Mouse (Mus musculus) cerebellum, postnatal 36 days (tissue): ENCODE data around the gene Chst15.
A peak's percentile ranks its signal among the peaks of the same experiment; 100 is the strongest.

Experiments used
- DNase-seq, 2 experiments: peaks; one replicate each; pipeline ENCODE4 v3.0.0; 2021 to 2022; ENCODE audit warnings: mixed read lengths in 2 of 2

Gene Chst15

DNA sequence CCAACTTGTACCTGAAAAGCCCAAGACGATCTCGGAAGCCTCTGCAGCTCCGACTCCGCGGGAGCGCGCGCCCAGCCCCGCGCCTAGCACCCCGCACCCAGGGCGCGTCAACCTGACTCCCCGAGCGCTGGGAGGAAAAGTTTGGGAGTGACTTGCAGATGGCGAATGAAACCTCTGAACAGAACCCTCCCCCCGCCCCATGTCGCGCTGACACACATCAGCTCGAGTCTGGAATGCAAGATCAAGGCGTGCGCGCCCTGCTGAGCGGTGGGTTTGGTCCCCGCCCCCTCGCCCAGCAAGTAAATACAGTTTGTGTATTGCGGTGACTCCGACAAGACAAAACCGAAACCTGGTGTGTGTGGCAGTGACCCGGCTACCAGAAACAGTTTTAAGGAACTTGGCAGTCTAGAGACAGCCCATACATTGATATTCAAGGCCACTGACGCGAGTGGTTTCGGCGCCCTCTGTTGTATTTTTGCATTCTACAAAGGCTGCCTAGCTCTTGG, at the start of gene Chst15:
TSS of gene Chst15 (minus strand) at position 193 of the 506 bp plus-strand sequence.
- DNase-seq, result peak; percentile 47 to 59

DNA sequence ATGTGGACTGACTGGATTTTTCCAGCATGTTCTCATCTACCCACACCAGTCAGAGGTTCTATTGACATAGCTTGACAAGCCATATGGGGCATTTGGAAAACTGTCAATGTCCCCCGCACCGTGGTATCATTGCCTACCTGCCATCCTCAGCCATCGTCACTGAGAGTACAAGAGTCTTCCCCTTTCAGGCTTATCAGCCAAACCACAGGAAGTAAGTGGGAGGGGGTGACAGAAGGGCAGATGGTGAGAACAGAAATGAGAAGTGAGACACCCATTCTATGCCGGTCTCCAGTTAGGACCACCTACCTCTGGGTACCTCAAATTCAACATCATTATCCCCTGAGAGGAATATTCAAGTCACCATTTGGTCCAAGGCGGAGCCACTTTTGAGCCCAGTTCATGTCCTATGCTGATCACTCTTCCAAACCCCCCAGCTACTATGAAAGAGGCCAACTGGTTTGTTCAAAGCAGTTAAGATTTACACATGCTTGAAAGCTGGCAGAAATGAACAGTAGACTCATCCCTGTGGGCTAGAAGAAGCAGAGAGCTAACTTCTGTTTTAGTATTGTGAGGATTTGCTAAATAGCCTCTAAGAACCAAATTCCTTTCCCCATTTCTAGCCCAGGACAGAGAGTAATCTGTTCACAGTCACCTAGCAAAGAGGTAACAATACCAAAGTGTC, 48.8 kb upstream of the Chst15 start:
- no peak for DNase-seq

- no peak for DNase-seq
Measured at GRCm38 (mm10) chr7:132365111-132365510, 48.1 kb upstream of the Chst15 start.

DNA sequence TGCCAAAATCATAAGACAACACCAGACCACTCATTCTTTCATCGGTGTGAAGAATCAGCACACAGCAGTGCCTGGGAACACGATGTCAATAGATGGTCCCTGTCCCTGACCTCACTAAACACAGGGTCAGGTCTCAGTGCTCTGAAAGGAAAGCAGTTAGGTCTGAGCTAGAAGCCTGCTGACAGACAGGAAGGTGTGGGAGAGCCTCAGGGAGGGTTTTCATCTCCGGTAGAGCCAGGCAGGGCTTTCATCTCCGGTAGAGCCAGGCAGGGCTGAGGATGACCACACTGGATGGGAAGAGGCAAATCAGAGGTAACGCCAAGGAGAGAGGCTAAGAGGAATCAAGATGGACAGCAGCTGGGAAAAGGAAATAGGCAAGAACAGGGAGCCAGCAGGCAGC, 47.5 kb upstream of the Chst15 start:
- no peak for DNase-seq

- no peak for DNase-seq
Measured at GRCm38 (mm10) chr7:132360336-132360735, 43.3 kb upstream of the Chst15 start.

- DNase-seq, result no peak
Measured at GRCm38 (mm10) chr7:132358709-132359108, 41.7 kb upstream of the Chst15 start.

DNA sequence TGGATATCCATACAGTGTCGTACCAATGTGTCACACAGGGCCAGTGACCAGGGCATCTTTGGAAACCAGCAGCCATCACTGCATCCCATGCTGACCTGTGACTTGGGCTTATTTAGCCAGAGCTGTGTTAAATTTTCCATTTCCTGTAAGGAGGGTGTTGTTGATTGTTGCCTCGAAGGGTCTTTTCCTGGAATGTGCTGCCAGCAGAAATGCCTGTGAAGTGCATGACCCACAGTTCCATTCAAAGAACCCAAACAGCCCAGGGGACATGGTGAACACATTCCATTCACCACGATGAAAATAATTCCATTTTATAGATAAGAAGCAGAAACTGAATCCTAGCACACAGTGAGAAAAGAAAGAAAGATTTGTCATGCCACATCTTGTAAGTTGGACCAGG, 41.2 kb upstream of the Chst15 start:
- no peak for DNase-seq

DNA sequence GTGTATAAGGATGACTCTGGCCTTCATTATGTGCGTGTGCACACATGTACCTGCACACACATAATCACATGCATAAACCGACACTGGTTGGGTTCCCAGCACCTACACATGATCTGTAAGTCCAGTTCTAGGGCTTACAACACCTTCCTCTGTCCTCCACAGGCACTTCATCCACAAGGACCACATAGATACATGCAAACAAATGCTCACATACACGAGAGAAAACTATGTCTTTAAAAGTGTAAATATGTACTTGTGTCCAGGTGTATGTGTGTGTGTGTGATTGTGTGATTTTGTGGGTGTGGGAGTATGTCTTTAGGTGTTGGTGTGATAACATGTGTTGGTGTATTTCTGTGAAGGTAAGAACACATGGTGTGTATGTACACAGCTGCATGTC, 40.8 kb upstream of the Chst15 start:
- no peak for DNase-seq

DNA sequence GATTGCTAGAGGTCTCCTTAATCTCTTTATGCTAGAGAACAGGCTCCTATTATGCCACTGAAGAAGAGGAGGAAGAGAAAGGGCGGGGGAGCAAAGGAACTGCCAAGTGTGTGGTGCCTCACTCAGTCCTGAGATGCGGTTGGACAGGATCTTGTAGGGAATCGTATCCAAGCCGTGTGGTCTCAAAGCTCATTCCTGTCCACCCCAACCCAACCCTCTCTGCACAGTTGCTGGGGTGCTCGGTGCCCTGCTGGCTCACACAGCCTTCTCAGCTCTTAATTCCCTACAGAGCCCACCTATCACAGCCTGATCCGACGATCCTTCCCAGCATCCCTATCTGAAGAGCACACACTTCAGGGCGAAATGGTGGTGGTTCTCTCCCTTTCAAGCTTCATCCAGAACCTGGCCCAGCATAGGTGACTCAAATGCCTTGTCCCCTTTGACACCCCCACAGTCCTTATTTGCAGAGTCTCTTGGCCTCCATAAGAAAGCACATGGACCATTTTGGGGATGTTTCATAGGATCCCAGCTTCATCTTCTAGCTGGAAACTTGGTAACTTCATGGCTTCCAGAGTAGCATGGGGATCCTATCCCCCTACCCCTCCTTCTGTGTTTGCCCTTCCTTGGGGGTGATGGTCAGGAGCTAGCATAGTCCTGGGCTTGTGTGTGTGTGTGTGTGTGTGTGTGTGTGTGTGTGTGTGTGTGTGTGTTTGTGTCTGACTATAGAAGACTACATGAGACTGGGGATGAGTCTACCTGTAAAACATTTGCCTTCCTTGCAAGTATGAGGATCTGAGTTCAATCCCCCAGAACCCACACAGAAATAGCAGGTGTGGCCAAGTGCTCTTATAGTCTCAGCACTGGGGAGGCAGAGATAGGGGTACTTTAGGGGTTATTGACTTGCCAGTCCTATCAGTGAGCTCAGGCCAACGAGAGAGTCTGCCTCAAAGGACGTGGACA, 40.1 kb upstream of the Chst15 start:
- DNase-seq, result no peak

DNA sequence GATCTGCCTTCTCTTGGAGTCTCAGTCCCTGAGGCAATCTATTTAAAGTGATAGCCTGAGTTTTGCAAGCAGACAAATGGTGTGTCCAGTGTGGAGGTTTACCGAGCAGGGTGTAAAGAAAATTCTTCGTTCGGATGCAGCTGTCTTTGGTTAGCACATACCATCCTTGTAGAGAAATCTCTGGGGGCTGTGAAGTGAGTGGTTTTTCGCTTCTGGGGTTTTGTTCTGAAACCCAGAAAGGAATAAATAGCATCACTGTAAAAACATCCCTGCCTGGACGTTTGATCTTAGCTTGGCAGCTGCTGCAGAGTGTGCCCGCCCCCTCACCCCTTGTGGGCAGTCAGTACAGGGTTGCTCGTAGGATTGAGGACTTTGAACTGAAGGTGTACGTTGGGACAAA, 39.2 kb upstream of the Chst15 start:
- no peak for DNase-seq

DNA sequence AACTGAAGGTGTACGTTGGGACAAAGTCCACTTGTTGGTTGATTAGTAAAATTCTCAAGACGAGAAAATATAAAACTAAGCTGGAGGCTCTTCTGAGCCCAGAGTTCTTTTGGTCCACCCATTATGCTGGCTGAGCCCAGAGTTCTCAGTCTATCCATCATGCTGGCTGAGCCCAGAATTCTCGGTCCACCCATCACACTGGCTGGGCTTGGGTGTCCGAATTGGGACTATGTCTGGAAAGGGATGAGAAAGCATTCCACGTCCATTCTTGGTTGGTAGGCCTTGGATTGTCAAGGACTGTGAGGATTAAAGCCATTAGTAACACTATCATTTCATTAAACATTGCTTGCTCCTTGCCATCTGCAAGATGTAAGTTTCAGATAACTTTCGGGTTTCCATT, 38.7 kb upstream of the Chst15 start:
- no peak for DNase-seq

GRCm38 (mm10) chr7:132349075-132349572, 32.1 kb upstream of the Chst15 start:
- no peak for DNase-seq

DNA sequence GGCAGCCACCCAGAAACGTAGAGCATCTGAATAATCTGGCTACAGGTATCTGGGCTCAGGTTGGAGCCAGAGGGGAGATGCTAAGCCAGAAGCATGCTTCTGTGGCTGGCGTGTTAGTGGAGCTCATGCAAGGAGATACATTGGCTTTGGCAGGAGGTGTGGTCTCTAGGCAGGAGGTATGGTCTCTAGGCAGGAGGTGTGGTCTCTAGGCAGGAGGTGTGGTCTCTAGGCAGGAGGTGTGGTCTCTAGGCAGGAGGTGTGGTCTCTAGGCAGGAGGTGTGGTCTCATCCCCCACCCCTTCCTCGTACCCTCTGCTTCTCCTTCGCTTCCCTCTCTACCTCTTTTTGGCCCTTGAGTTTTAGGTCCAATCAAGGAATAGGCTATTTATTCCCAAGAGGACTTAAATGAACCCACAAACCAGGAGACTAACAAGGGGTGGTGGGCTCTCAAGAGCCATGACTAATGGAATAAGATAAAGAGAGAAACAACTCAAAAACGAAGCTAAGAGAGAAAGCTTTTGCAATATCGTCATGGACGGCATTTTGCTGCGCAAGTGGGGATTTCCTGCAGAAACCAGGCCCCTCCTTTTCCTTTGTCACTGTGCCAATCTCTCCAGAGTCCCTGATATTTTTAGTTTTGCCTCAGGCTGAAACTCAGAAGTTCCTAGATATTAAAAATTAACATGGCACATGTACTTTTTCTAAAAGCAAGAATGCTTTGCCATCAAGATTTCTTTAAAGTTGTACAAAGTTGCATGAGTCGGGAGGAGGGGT, 30.4 kb upstream of the Chst15 start:
- no peak for DNase-seq

GRCm38 (mm10) chr7:132345526-132346070, 28.6 kb upstream of the Chst15 start:
- no peak for DNase-seq

- no peak for DNase-seq
Measured at GRCm38 (mm10) chr7:132344606-132345005, 27.6 kb upstream of the Chst15 start.

DNA sequence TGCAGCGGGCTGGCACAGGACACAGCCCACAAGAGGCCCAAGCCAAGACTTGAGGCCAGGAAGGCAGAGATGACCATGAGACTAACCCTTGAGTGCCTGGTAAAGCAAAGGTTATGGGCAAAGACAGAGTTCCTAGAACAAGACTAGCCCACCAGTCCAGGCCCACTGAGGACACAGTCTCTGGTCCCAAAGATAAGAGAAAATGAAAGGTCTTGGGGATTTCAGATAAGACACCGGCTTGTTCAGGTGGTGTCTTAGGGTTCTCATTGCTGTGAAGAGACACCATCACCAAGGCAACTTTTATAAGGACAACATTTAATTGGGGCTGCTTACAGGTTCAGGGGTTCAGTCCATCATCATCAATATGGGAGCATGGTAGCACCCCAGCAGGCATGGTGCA, 26.9 kb upstream of the Chst15 start:
- no peak for DNase-seq

GRCm38 (mm10) chr7:132343146-132343545, 26.1 kb upstream of the Chst15 start:
- no peak for DNase-seq

DNA sequence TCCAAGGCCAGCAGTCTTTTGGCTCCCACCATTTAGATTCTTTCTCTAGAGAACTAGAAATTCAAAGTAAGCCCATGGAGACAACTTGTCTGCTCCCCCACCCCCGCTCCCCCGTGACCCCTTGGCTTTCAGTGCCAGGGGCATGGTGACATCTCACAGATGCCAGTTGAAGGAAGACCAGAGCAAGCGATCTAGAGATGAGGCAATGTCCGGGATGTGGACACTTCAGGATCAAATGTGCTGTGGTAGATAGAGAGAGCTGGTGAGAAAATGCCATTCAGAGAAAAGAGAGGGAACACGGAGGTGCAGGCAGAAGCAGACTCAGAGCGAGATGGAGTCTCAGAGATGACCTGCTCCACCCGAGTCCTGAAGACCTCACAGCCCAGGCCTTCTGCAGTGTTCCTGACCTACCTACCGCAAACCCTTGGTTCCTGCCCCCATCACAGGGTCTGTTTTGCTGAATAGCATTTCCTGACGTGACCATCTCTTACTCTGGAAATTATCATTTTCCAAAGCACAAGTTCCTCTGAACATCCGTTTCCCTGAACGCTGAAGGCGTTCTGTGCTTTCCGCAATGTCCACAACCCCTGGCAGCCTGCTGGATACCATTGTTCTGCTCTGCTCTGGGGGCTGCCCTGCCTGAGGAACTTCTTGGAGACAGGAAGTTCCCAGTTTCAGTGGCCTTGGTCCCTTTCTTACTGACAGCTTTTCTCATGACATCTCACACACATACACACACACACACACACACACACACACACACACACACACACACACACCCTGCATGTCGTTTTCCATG, 22.2 kb upstream of the Chst15 start:
- no peak for DNase-seq

DNA sequence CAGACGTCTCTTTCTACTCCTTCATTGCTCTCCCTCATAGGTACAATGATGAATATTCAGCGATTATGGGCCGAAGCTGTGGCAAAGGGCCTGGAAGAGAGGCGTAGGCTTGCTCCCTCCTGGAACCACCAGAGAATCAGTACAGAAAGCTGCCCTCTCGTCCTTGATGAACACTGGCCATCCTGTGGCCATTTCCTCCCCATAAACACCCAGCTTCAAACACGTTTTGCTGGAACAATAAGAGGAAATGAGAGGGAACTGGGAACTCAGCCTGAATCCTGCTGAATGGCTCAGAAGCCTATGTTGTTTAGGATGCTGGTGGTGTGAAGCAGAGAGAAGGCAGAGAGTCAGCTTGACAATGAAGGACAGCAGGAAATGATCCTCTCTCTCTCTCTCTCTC, 21.3 kb upstream of the Chst15 start:
- DNase-seq, result no peak

DNA sequence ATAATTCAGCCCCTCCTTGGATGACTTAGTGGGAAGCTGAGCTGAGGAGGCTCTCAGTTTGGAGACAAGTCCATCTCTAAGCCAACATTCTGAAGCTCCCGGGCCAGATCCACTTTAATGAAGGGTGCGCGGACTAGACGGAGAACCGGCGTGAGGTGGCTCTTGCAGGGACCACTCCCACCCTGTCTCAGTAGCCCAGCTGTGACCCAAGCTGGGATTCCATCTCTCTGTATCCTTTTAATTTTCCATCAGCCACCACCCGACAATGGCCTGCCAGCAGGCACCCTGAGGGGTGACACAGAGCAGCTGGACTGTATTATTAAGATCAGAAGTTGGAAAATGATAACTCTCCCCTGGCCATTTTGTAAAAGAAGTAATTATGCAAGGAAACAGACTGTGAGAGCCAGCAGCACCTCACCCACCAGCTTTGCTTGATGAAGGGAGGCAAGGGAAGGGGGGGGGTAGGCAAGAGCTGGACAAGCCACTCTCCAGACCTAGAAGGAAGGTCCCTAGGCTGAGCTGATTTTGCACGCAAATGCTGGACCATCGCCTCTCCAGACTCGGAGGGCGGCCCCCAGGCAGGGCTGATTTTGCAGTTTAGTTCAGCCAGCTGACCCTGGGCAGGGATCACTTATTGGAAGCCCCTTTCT, 20.4 kb upstream of the Chst15 start:
- no peak for DNase-seq

DNA sequence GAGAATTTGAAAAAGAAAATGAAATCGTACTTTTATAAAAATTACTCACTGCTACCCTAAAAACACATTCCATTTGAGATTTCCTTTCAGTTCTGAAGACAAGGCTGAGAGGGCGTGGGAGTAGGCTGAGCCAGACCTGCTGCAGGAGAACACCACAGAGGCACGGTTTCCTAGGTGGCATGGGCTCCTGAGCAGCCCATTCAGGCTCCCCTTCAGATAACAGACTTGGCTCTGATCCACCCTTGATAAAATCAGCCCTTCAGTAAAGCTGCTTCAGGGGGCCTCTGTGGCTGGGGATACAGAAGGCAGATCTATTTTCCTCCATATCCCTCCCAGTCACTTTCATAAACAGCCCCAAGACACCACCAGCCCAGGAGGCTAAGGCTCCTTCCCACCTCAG, 19.8 kb upstream of the Chst15 start:
- no peak for DNase-seq
